Mouse (Mus musculus) bone marrow, adult 2 months (tissue): ENCODE data around the gene Acvr1.

Experiments used
- CTCF ChIP-seq: fragments of 200-500 bp; IDR thresholded peaks from 2 replicates; pipeline ENCODE4 v1.5.1; 2011; ENCODE audit warnings: low read length, control low read depth; ENCODE audit not compliant: control insufficient read depth, insufficient read depth
- POLR2A ChIP-seq: fragments of 200-500 bp; IDR thresholded peaks from 2 replicates; pipeline ENCODE4 v1.6.1; 2011; ENCODE audit warnings: low read depth, mild to moderate bottlenecking, control low read depth, low read length, borderline replicate concordance; ENCODE audit not compliant: control insufficient read depth

GRCm38 (mm10) chr2:58470290-58470689 is 96.7 kb downstream of the Acvr1 start:
- TF ChIP-seq CTCF = no peak
- no peak for TF ChIP-seq POLR2A
